Mouse (Mus musculus) lung, postnatal 0 days (tissue): ENCODE measurements around the gene Idi1.
"Not testable (repeated sequence)": the region's sequence is repeated elsewhere in the genome, so short reads cannot be mapped to it uniquely, and the experiment has no call there.

Experiments
- CTCF ChIP-seq: IDR thresholded peaks from 2 replicates; pipeline ENCODE4 v1.5.1; 2016; ENCODE audit warnings: antibody characterized with exemption, mild to moderate bottlenecking
- EP300 ChIP-seq: IDR thresholded peaks from 2 replicates; pipeline ENCODE4 v1.6.1; 2016; ENCODE audit warnings: antibody characterized with exemption, mild to moderate bottlenecking, control low read depth

DNA sequence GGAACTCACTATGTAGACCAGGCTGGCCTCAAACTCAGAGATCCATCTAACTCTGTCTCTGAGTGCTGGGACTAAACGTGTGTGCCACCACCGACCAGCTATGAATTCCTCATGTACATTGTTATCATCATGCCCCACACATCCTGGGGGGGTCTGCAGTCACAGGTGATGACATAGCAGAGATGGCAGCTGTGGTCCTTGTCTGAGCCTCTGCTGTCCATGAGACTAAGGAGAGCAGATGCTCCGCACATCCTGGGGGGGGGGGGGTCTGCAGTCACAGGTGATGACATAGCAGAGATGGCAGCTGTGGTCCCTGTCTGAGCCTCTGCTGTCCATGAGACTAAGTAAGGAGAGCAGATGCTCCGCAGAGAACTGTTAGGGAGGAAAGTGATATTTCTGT, 55.8 kb downstream of the Idi1 start:
- TF ChIP-seq CTCF, EP300: not testable (repeated sequence)
